Mouse (Mus musculus): ENCODE results near the gene Sdc1.

Gene Sdc1

GRCm38 (mm10) chr12:8770946-8771843, at the start of gene Sdc1:
Gene Sdc1, plus strand, starts transcription at chr12:8771323.
- DNase-seq (ENCODE audit: low read depth, low spot score): peak; percentile 62
- H3K36me3 ChIP-seq (ENCODE audit: control insufficient read depth, insufficient read depth, low read length, poor library complexity, severe bottlenecking): no peaks in the 10 kb centered on the region

GRCm38 (mm10) chr12:8726890-8727289, 44.2 kb upstream of the Sdc1 start:
- Histone ChIP-seq H3K27me3 (ENCODE audit: control insufficient read depth, insufficient read depth, low read length, poor library complexity, severe bottlenecking) (no peaks in the 10 kb centered on the region), H3K36me3 (ENCODE audit: control insufficient read depth, insufficient read depth, low read length, poor library complexity, severe bottlenecking) (peaks cover 15% of the 10 kb centered on the region)
- DNase-seq (ENCODE audit: low read depth, low spot score): no peak

More at GRCm38 (mm10) chr12:8770946-8771843, at the start of gene Sdc1:
- H3K27me3 ChIP-seq (ENCODE audit: control insufficient read depth, insufficient read depth, low read length, poor library complexity, severe bottlenecking): no peaks in the 10 kb centered on the region

GRCm38 (mm10) chr12:8728739-8729138, 42.4 kb upstream of the Sdc1 start:
- H3K36me3 ChIP-seq (ENCODE audit: control insufficient read depth, insufficient read depth, low read length, poor library complexity, severe bottlenecking): peaks cover 16% of the 10 kb centered on the region
- no peak for DNase-seq (ENCODE audit: low read depth, low spot score)
- H3K27me3 ChIP-seq (ENCODE audit: control insufficient read depth, insufficient read depth, low read length, poor library complexity, severe bottlenecking): no peaks in the 10 kb centered on the region

- DNase-seq (ENCODE audit: low read depth, low spot score): no peak
- Histone ChIP-seq H3K27me3 (ENCODE audit: control insufficient read depth, insufficient read depth, low read length, poor library complexity, severe bottlenecking) (no peaks in the 10 kb centered on the region), H3K36me3 (ENCODE audit: control insufficient read depth, insufficient read depth, low read length, poor library complexity, severe bottlenecking) (peaks cover 5% of the 10 kb centered on the region; the same call in 1 of the 2 replicates)
Observed at GRCm38 (mm10) chr12:8753654-8754053, 17.5 kb upstream of the Sdc1 start.

- DNase-seq (ENCODE audit: low read depth, low spot score): no peak
- Histone ChIP-seq H3K27me3 (ENCODE audit: control insufficient read depth, insufficient read depth, low read length, poor library complexity, severe bottlenecking) (no peaks in the 10 kb centered on the region), H3K36me3 (ENCODE audit: control insufficient read depth, insufficient read depth, low read length, poor library complexity, severe bottlenecking) (0 out of 2 replicates have a peak, but pooled peaks cover 4% of the 10 kb centered on the region)
Observed at GRCm38 (mm10) chr12:8754116-8754515, 17.0 kb upstream of the Sdc1 start.

GRCm38 (mm10) chr12:8758029-8758428, 13.1 kb upstream of the Sdc1 start:
- Histone ChIP-seq H3K27me3 (ENCODE audit: control insufficient read depth, insufficient read depth, low read length, poor library complexity, severe bottlenecking) (no peaks in the 10 kb centered on the region), H3K36me3 (ENCODE audit: control insufficient read depth, insufficient read depth, low read length, poor library complexity, severe bottlenecking) (0 out of 2 replicates have a peak, but pooled peaks cover 2% of the 10 kb centered on the region)
- DNase-seq (ENCODE audit: low read depth, low spot score): no peak

- no peaks in the 10 kb centered on the region for H3K27me3 ChIP-seq (ENCODE audit: control insufficient read depth, insufficient read depth, low read length, poor library complexity, severe bottlenecking)
- 0 out of 2 replicates have a peak, but pooled peaks cover 2% of the 10 kb centered on the region for H3K36me3 ChIP-seq (ENCODE audit: control insufficient read depth, insufficient read depth, low read length, poor library complexity, severe bottlenecking)
- DNase-seq (ENCODE audit: low read depth, low spot score): no peak
Observed at GRCm38 (mm10) chr12:8759115-8759514, 12.0 kb upstream of the Sdc1 start.

GRCm38 (mm10) chr12:8759779-8760178, 11.3 kb upstream of the Sdc1 start:
- DNase-seq (ENCODE audit: low read depth, low spot score): no peak
- H3K36me3 ChIP-seq (ENCODE audit: control insufficient read depth, insufficient read depth, low read length, poor library complexity, severe bottlenecking): no peaks in the 10 kb centered on the region
- H3K27me3 ChIP-seq (ENCODE audit: control insufficient read depth, insufficient read depth, low read length, poor library complexity, severe bottlenecking): no peaks in the 10 kb centered on the region

GRCm38 (mm10) chr12:8760561-8760960, 10.6 kb upstream of the Sdc1 start:
- no peak for DNase-seq (ENCODE audit: low read depth, low spot score)
- Histone ChIP-seq H3K36me3 (ENCODE audit: control insufficient read depth, insufficient read depth, low read length, poor library complexity, severe bottlenecking) (no peaks in the 10 kb centered on the region), H3K27me3 (ENCODE audit: control insufficient read depth, insufficient read depth, low read length, poor library complexity, severe bottlenecking) (no peaks in the 10 kb centered on the region)

GRCm38 (mm10) chr12:8761058-8761457, 10.1 kb upstream of the Sdc1 start:
- DNase-seq (ENCODE audit: low read depth, low spot score): no peak
- no peaks in the 10 kb centered on the region for H3K36me3 ChIP-seq (ENCODE audit: control insufficient read depth, insufficient read depth, low read length, poor library complexity, severe bottlenecking)
- no peaks in the 10 kb centered on the region for H3K27me3 ChIP-seq (ENCODE audit: control insufficient read depth, insufficient read depth, low read length, poor library complexity, severe bottlenecking)

- DNase-seq (ENCODE audit: low read depth, low spot score): peak; percentile 55
- Histone ChIP-seq H3K36me3 (ENCODE audit: control insufficient read depth, insufficient read depth, low read length, poor library complexity, severe bottlenecking) (no peaks in the 10 kb centered on the region), H3K27me3 (ENCODE audit: control insufficient read depth, insufficient read depth, low read length, poor library complexity, severe bottlenecking) (no peaks in the 10 kb centered on the region)
Observed at GRCm38 (mm10) chr12:8762667-8763066, 8.5 kb upstream of the Sdc1 start.

- Histone ChIP-seq H3K36me3 (ENCODE audit: control insufficient read depth, insufficient read depth, low read length, poor library complexity, severe bottlenecking) (no peaks in the 10 kb centered on the region), H3K27me3 (ENCODE audit: control insufficient read depth, insufficient read depth, low read length, poor library complexity, severe bottlenecking) (no peaks in the 10 kb centered on the region)
- no peak for DNase-seq (ENCODE audit: low read depth, low spot score)
Observed at GRCm38 (mm10) chr12:8764221-8764930, 6.7 kb upstream of the Sdc1 start.

GRCm38 (mm10) chr12:8771844-8772380, 789 bp downstream of the Sdc1 start:
- DNase-seq (ENCODE audit: low read depth, low spot score): peak; percentile 19
- Histone ChIP-seq H3K27me3 (ENCODE audit: control insufficient read depth, insufficient read depth, low read length, poor library complexity, severe bottlenecking) (no peaks in the 10 kb centered on the region), H3K36me3 (ENCODE audit: control insufficient read depth, insufficient read depth, low read length, poor library complexity, severe bottlenecking) (no peaks in the 10 kb centered on the region)

- Histone ChIP-seq H3K36me3 (ENCODE audit: control insufficient read depth, insufficient read depth, low read length, poor library complexity, severe bottlenecking) (no peaks in the 10 kb centered on the region), H3K27me3 (ENCODE audit: control insufficient read depth, insufficient read depth, low read length, poor library complexity, severe bottlenecking) (no peaks in the 10 kb centered on the region)
- DNase-seq (ENCODE audit: low read depth, low spot score): peak; percentile 49
Observed at GRCm38 (mm10) chr12:8772451-8773143, 1.5 kb downstream of the Sdc1 start.
